Mouse (Mus musculus) testis, adult 10 weeks (tissue): Measurements from ENCODE around the gene Trat1. TPM values are rescaled to one million over a fixed set of nuclear protein-coding genes. Genes with fewer than 3 reads are reported as not detected.

Source experiments
- polyA plus RNA-seq: library from polyadenylated mRNA; stranded (reverse); fragments of 350-450 nt; fragmentation: Illumina TruSeq; extraction: RNeasy Lipid Tissue Mini Kit (QIAGEN cat#74804); gene quantifications from one replicate; pipeline ENCODE4 v1.2.3, GENCODE M21; 2014; ENCODE audit warnings: low read depth, low replicate concordance

Gene Trat1
- polyA plus RNA-seq, result 0.11 TPM

DNA sequence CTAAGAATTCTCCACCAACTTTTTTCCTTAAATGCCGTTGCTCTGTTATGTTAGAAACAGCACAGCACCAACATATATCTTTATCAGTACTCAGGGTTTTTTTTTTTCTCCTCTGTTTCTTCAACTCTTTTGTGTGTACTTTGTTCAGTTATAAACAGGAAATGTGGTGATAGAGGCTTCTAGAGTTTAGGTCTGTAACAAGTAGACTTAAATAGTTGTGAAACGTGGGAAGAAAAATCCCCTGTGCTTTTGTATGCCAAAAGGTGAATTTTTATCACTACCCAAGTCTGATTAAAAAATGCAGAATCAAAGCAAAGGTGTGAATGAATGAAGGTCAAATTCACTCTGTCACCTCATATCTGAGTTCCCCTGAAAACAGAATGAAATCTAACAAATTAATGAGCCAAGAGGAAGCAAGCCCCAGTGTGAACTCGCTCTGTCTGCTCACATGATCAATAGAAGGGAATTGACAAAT is at the start of gene Trat1:
Gene Trat1 (minus strand): TSS at position 51 of the 475 bp plus-strand sequence.

GRCm38 (mm10) chr16:48816695-48817094 is 44.9 kb upstream of the Trat1 start, which contains the start of gene Retnlb:
TSS of gene Retnlb (plus strand) at chr16:48816856.

Other genes starting within 250 kb of the Trat1 start
- not detected for gene Retnlb, start 44.8 kb upstream of the Trat1 start, polyA plus RNA-seq
- 1.3 TPM for gene Retnla, start 70.5 kb upstream of the Trat1 start, polyA plus RNA-seq
- not detected for gene Retnlg, start 100.6 kb upstream of the Trat1 start, polyA plus RNA-seq
- gene Dzip3, start 222.1 kb upstream of the Trat1 start, polyA plus RNA-seq, result 52.0 TPM
- 88.9 TPM for gene Cip2a, start 222.2 kb upstream of the Trat1 start, polyA plus RNA-seq